Mouse (Mus musculus) forebrain, embryonic 14.5 days (tissue): ENCODE results near the gene Pak7. TPM values are rescaled to one million over a fixed set of nuclear protein-coding genes. Genes with fewer than 3 reads are reported as not detected.

Source experiments
- ATAC-seq: fragments of 200-750 bp; cut with Nextera tagmentation; 2 replicates; pipeline ENCODE4 v1.8.0; 2017; ENCODE audit warnings: mild to moderate bottlenecking, moderate library complexity
- DNase-seq: peaks from one replicate; pipeline ENCODE4 v3.0.0-alpha.2; 2015; ENCODE audit warnings: low spot score
- H3K27ac ChIP-seq: fragments of 300-500 bp; sonication (generic); 2 replicates; pipeline ENCODE4 v1.5.1; 2014; ENCODE audit warnings: low read depth, mild to moderate bottlenecking, control low read depth, low read length, moderate library complexity
- H3K27me3 ChIP-seq: fragments of 300-500 bp; sonication (generic); replicated peaks from 2 replicates; pipeline ENCODE4 v1.6.1; 2014; ENCODE audit warnings: low read length, control low read depth, mixed read lengths; ENCODE audit not compliant: control insufficient read depth, insufficient read depth
- H3K36me3 ChIP-seq: fragments of 300-500 bp; sonication (generic); 2 replicates; pipeline ENCODE4 v1.6.1; 2014; ENCODE audit warnings: low read length, control low read depth; ENCODE audit not compliant: control insufficient read depth, insufficient read depth
- H3K4me1 ChIP-seq: fragments of 300-500 bp; sonication (generic); 2 replicates; pipeline ENCODE4 v1.6.1; 2014; ENCODE audit warnings: antibody characterized with exemption, low read length, control low read depth; ENCODE audit not compliant: control insufficient read depth, insufficient read depth
- H3K4me2 ChIP-seq: fragments of 300-500 bp; sonication (generic); 2 replicates; pipeline ENCODE4 v1.6.1; 2014; ENCODE audit warnings: mild to moderate bottlenecking, control low read depth, low read length
- H3K4me3 ChIP-seq: fragments of 300-500 bp; sonication (generic); 2 replicates; pipeline ENCODE4 v1.5.1; 2014; ENCODE audit warnings: low read depth, low read length, control low read depth
- H3K9ac ChIP-seq: fragments of 300-500 bp; sonication (generic); 2 replicates; pipeline ENCODE4 v1.6.1; 2014; ENCODE audit warnings: mild to moderate bottlenecking, low read length, control low read depth, moderate library complexity
- H3K9me3 ChIP-seq: fragments of 300-500 bp; sonication (generic); replicated peaks from 2 replicates; pipeline ENCODE4 v1.6.1; 2016; ENCODE audit warnings: low read length, control low read depth, mixed read lengths; ENCODE audit not compliant: control insufficient read depth
- WGBS: fragments of 180-500 bp; shearing (Covaris S2); extraction: QIAGEN DNeasy Blood & Tissue Kit; methylation state at CpG from one replicate; pipeline ENCODE4 v1.1.7; 2014; 5-methylcytosine and 5-hydroxymethylcytosine counted together
- polyA plus RNA-seq: library from polyadenylated mRNA; unstranded; fragments of >200 nt; fragmentation: Nextera tagmentation; extraction: Ambion mirVana; gene quantifications from 2 replicates; pipeline ENCODE4 v1.2.1, GENCODE M21; 2014

The Pak7 gene
- polyA plus RNA-seq = 29.7 and 33.7 TPM in 2 replicates

- H3K4me3 ChIP-seq = peak within 1 kb of the TSS; percentile 56
Observed at GRCm38 (mm10) chr2:136387181-136388131, at the start of gene Pak7. TSS of gene Pak7 (minus strand) at chr2:136387967.

DNA sequence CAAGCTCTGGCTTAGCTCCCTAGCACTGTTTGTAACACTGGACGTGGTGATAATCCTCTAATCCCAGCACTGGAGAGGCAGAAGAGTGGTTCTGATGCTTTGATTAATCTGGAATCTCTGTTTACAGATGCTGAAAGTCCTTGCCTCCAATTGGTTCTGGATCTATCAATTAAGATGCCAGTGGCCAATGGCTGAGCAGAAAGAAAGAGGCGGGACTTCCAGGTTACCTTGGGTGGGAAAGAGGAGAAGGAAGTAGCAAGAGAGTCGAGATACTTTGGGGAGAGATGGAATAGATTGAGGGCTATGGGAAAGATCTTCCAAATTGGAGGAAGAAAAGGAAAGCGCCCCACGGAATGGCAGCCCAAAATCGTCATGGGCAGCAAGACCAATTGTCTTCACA, 37.8 kb upstream of the Pak7 start:
- H3K4me3 ChIP-seq = no peak overlapping the region
- H3K36me3 ChIP-seq = no peaks in the 10 kb centered on the region
- no peak overlapping the region for H3K4me2 ChIP-seq
- H3K4me1 ChIP-seq = no peaks in the 10 kb centered on the region
- ATAC-seq (no peak), DNase-seq (no peak)
- H3K9me3 ChIP-seq = no peaks in the 10 kb centered on the region
- no peak overlapping the region for H3K27ac ChIP-seq
- H3K9ac ChIP-seq = no peak overlapping the region
- H3K27me3 ChIP-seq = no peaks in the 10 kb centered on the region
- WGBS = 78% methylated on average over 6 of the region's 6 CpGs

More at GRCm38 (mm10) chr2:136387181-136388131, at the start of gene Pak7:
- Histone ChIP-seq H3K36me3 (no peaks in the 10 kb centered on the region), H3K27ac (peak within 1 kb of the TSS; percentile 89), H3K9me3 (no peaks in the 10 kb centered on the region), H3K4me1 (0 out of 2 replicates have a peak, but pooled peaks cover 7% of the 10 kb centered on the region), H3K27me3 (no peaks in the 10 kb centered on the region), H3K9ac (peak within 1 kb of the TSS; percentile 81), H3K4me2 (peak within 1 kb of the TSS; percentile 60)
- peak; percentile 96 for DNase-seq
- ATAC-seq = peak; percentile 98
- WGBS = under 1% methylated on average over 36 of the region's 39 CpGs

GRCm38 (mm10) chr2:136419543-136419942, 31.8 kb upstream of the Pak7 start:
- Histone ChIP-seq H3K9me3 (no peaks in the 10 kb centered on the region), H3K27me3 (no peaks in the 10 kb centered on the region), H3K4me1 (no peaks in the 10 kb centered on the region), H3K9ac (no peak overlapping the region), H3K36me3 (no peaks in the 10 kb centered on the region), H3K4me3 (no peak overlapping the region), H3K4me2 (no peak overlapping the region), H3K27ac (no peak overlapping the region)
- ATAC-seq (no peak), DNase-seq (no peak)
- WGBS = 95% methylated on average over 1 of the region's 1 CpGs

DNA sequence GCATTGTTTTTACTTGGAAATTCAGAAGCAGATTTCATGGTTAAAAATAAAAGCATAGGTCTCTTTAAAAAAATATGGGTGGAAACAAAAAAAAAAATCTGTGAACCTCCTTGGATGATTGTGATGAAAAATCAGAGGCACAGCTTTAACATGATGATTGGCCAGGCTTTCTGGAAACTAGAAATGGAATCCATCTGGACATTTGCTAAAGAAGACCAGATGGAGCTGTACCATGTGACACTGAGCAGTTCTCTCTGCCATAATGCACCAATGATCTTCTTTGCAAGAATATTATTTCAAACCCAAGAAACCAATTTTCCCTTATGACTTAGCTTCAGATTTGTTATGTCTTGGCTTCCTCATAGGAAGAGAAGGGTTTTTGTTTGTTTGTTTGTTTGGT, 28.6 kb upstream of the Pak7 start:
- H3K4me3 ChIP-seq = no peak overlapping the region
- no peaks in the 10 kb centered on the region for H3K9me3 ChIP-seq
- H3K27me3 ChIP-seq = no peaks in the 10 kb centered on the region
- no peaks in the 10 kb centered on the region for H3K4me1 ChIP-seq
- H3K36me3 ChIP-seq = no peaks in the 10 kb centered on the region
- no peak overlapping the region for H3K27ac ChIP-seq
- no peak overlapping the region for H3K4me2 ChIP-seq
- DNase-seq = peak; percentile 59
- no peak overlapping the region for H3K9ac ChIP-seq
- peak; percentile 42; the same call in 1 of the 2 replicates for ATAC-seq

- no peak overlapping the region for H3K4me2 ChIP-seq
- no peak overlapping the region for H3K4me3 ChIP-seq
- DNase-seq (no peak), ATAC-seq (no peak)
- H3K27me3 ChIP-seq = no peaks in the 10 kb centered on the region
- no peaks in the 10 kb centered on the region for H3K36me3 ChIP-seq
- 88% methylated on average over 4 of the region's 4 CpGs for WGBS
- H3K4me1 ChIP-seq = no peaks in the 10 kb centered on the region
- no peak overlapping the region for H3K9ac ChIP-seq
- H3K27ac ChIP-seq = no peak overlapping the region
- no peaks in the 10 kb centered on the region for H3K9me3 ChIP-seq
Observed at GRCm38 (mm10) chr2:136402587-136402986, 14.8 kb upstream of the Pak7 start.

- Histone ChIP-seq H3K4me1 (no peaks in the 10 kb centered on the region), H3K4me2 (no peak overlapping the region), H3K27me3 (no peaks in the 10 kb centered on the region), H3K27ac (no peak overlapping the region), H3K9me3 (no peaks in the 10 kb centered on the region), H3K4me3 (no peak overlapping the region), H3K36me3 (no peaks in the 10 kb centered on the region), H3K9ac (no peak overlapping the region)
- no peak for DNase-seq
- ATAC-seq = no peak
- WGBS = 62% methylated on average over 3 of the region's 3 CpGs
Observed at GRCm38 (mm10) chr2:136375318-136375717, 12.4 kb downstream of the Pak7 start.

- Histone ChIP-seq H3K4me2 (no peak overlapping the region), H3K9ac (no peak overlapping the region), H3K27me3 (no peaks in the 10 kb centered on the region), H3K4me3 (no peak overlapping the region), H3K4me1 (no peaks in the 10 kb centered on the region), H3K9me3 (no peaks in the 10 kb centered on the region), H3K36me3 (no peaks in the 10 kb centered on the region), H3K27ac (no peak overlapping the region)
- 58% methylated on average over 1 of the region's 1 CpGs for WGBS
- ATAC-seq (no peak), DNase-seq (no peak)
Observed at GRCm38 (mm10) chr2:136372361-136372760, 15.4 kb downstream of the Pak7 start.

GRCm38 (mm10) chr2:136351393-136352096, 36.2 kb downstream of the Pak7 start:
- Histone ChIP-seq H3K27ac (no peak overlapping the region), H3K36me3 (no peaks in the 10 kb centered on the region), H3K27me3 (no peaks in the 10 kb centered on the region), H3K9me3 (no peaks in the 10 kb centered on the region), H3K9ac (no peak overlapping the region), H3K4me1 (no peaks in the 10 kb centered on the region), H3K4me2 (no peak overlapping the region), H3K4me3 (no peak overlapping the region)
- WGBS = 77% methylated on average over 2 of the region's 2 CpGs
- DNase-seq = no peak
- 0 out of 2 replicates have a peak, but pooled peaks have one; percentile 37 for ATAC-seq
